Mouse (Mus musculus): ENCODE data around the gene Tex21.

DNA sequence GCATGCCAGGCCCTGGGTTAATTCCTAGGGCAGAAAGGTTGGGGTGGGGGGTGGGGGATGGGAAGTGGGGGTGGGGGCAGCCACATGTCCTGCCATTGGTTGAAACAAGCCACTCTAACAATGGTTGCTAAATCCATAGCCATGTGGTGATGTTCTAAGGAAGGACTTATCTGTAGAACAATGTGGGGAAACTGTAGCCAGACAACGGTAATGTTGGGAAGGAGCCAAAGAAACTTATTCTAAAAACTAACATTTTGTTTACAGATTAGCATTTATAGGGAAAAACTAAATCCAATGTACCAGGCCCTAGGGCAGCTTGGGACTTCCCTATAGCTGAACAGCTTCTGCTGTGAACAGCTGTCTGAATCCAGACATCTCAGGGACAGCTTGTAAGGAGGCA, 6.5 kb upstream of the Tex21 start:
- TF ChIP-seq CTCF (IDR thresholded peaks at IDR 0.05; ENCODE audit: extremely low read depth, insufficient read length, insufficient replicate concordance, low read depth, low read length) (no peak), POLR2A (IDR thresholded peaks at IDR 0.05; ENCODE audit: low read depth, low read length) (no peak)
